Mouse (Mus musculus) erythroid progenitor cell, adult 5-6 weeks (primary cell): Measurements from ENCODE around the gene Gm3047. TPM values are rescaled to one million over a fixed set of nuclear protein-coding genes. Genes with fewer than 3 reads are reported as not detected.
"Not testable (repeated sequence)": the region's sequence is repeated elsewhere in the genome, so short reads cannot be mapped to it uniquely, and the experiment has no call there.

Source experiments
- ATAC-seq: replicated peaks from 2 replicates; pipeline ENCODE4 v1.8.0; 2016; ENCODE audit warnings: moderate number of reproducible peaks, mild to moderate bottlenecking, moderate TSS enrichment, inconsistent platforms; ENCODE audit not compliant: poor library complexity, low FRiP score, severe bottlenecking
- total RNA-seq, 2 experiments: library from RNA; stranded (forward) in 1 of 2; stranded (reverse) in 1 of 2; fragments of 150-400 nt in 1 of 2; fragments of 186-747, 209-891 nt in 1 of 2; gene quantifications; 2 replicates each; pipeline versions ENCODE4 v1.2.3 to v1.2.4; 2015 to 2017; ENCODE audit warnings: low replicate concordance in 2 of 2

Gm3047 gene
- not detected in 2 replicates for total RNA-seq (2015; ENCODE audit: low replicate concordance)
- total RNA-seq (2017; ENCODE audit: low replicate concordance), result not detected in 2 replicates

GRCm38 (mm10) chr14:4555105-4555504 is at the start of gene Gm3047:
TSS of gene Gm3047 (plus strand) at chr14:4555405.
- not testable (repeated sequence) for ATAC-seq

Other genes with a start within 250 kb of the Gm3047 start
- gene Gm3149, start 238.1 kb upstream of the Gm3047 start, total RNA-seq (2015; ENCODE audit: low replicate concordance), result not detected in 2 replicates
- not detected in 2 replicates for gene Gm3149, start 238.1 kb upstream of the Gm3047 start, total RNA-seq (2017; ENCODE audit: low replicate concordance)
- gene 2610042L04Rik, start 220.6 kb upstream of the Gm3047 start, total RNA-seq (2015; ENCODE audit: low replicate concordance), result not detected in 2 replicates
- gene 2610042L04Rik, start 220.6 kb upstream of the Gm3047 start, total RNA-seq (2017; ENCODE audit: low replicate concordance), result not detected in 2 replicates
- gene Gm3159, start 157.9 kb upstream of the Gm3047 start, total RNA-seq (2015; ENCODE audit: low replicate concordance), result not detected in 2 replicates
- not detected in 2 replicates for gene Gm3159, start 157.9 kb upstream of the Gm3047 start, total RNA-seq (2017; ENCODE audit: low replicate concordance)
- not detected in 2 replicates for gene Gm3164, start 140.0 kb upstream of the Gm3047 start, total RNA-seq (2015; ENCODE audit: low replicate concordance)
- gene Gm3164, start 140.0 kb upstream of the Gm3047 start, total RNA-seq (2017; ENCODE audit: low replicate concordance), result not detected in 2 replicates
- not detected in 2 replicates for gene Gm3173, start 124.4 kb upstream of the Gm3047 start, total RNA-seq (2015; ENCODE audit: low replicate concordance)
- not detected in 2 replicates for gene Gm3173, start 124.4 kb upstream of the Gm3047 start, total RNA-seq (2017; ENCODE audit: low replicate concordance)
- gene Gm3182, start 73.7 kb upstream of the Gm3047 start, total RNA-seq (2015; ENCODE audit: low replicate concordance), result not detected in 2 replicates
- gene Gm3182, start 73.7 kb upstream of the Gm3047 start, total RNA-seq (2017; ENCODE audit: low replicate concordance), result not detected in 2 replicates
- not detected in 2 replicates for gene Gm8159, start 76.9 kb downstream of the Gm3047 start, total RNA-seq (2015; ENCODE audit: low replicate concordance)
- gene Gm8159, start 76.9 kb downstream of the Gm3047 start, total RNA-seq (2017; ENCODE audit: low replicate concordance), result not detected in 2 replicates
- gene Gm3239, start 108.8 kb downstream of the Gm3047 start, total RNA-seq (2015; ENCODE audit: low replicate concordance), result not detected in 2 replicates
- gene Gm3239, start 108.8 kb downstream of the Gm3047 start, total RNA-seq (2017; ENCODE audit: low replicate concordance), result not detected in 2 replicates
- gene Gm7876, start 153.8 kb downstream of the Gm3047 start, total RNA-seq (2015; ENCODE audit: low replicate concordance), result not detected in 2 replicates
- gene Gm7876, start 153.8 kb downstream of the Gm3047 start, total RNA-seq (2017; ENCODE audit: low replicate concordance), result not detected in 2 replicates
- gene Gm3252, start 171.4 kb downstream of the Gm3047 start, total RNA-seq (2015; ENCODE audit: low replicate concordance), result not detected in 2 replicates
- gene Gm3252, start 171.4 kb downstream of the Gm3047 start, total RNA-seq (2017; ENCODE audit: low replicate concordance), result not detected in 2 replicates
- gene Gm9602, start 220.9 kb downstream of the Gm3047 start, total RNA-seq (2015; ENCODE audit: low replicate concordance), result not detected in 2 replicates
- gene Gm9602, start 220.9 kb downstream of the Gm3047 start, total RNA-seq (2017; ENCODE audit: low replicate concordance), result not detected in 2 replicates